Mouse (Mus musculus) 3134 (cell line): ENCODE data around the gene BC051019.

Experiments used
- DNase-seq: peaks from one replicate; pipeline ENCODE4 v3.0.0-alpha.2; 2011; ENCODE audit warnings: low spot score; ENCODE audit not compliant: insufficient read length; ENCODE audit errors: extremely low read depth

BC051019 gene

DNA sequence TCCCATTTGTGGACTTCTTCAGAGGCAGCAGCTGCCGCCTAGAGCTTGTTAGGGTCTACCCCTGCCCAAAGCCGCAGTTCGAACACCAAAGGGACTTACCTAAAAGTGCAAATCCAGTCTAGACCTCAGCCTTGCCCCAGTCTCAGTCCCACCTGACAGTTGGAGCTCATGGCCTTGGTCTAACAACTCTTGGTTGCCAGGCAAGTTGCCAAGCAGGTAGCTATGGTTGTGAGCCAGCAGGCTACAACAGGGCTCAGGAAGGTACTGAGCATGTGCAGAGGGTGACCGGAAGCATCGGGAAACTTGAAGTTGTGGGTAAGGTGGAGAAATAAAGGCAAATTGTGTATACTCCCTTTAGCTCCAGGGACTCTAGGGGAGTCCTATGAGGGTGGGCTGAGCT, at the start of gene BC051019:
TSS of gene BC051019 (minus strand) at position 154 of the 400 bp plus-strand sequence.
- DNase-seq, result no peak

GRCm38 (mm10) chr7:109772251-109772650, 48.6 kb upstream of the BC051019 start:
- no peak for DNase-seq

- no peak for DNase-seq
Measured at GRCm38 (mm10) chr7:109768699-109769383, 45.2 kb upstream of the BC051019 start.

DNA sequence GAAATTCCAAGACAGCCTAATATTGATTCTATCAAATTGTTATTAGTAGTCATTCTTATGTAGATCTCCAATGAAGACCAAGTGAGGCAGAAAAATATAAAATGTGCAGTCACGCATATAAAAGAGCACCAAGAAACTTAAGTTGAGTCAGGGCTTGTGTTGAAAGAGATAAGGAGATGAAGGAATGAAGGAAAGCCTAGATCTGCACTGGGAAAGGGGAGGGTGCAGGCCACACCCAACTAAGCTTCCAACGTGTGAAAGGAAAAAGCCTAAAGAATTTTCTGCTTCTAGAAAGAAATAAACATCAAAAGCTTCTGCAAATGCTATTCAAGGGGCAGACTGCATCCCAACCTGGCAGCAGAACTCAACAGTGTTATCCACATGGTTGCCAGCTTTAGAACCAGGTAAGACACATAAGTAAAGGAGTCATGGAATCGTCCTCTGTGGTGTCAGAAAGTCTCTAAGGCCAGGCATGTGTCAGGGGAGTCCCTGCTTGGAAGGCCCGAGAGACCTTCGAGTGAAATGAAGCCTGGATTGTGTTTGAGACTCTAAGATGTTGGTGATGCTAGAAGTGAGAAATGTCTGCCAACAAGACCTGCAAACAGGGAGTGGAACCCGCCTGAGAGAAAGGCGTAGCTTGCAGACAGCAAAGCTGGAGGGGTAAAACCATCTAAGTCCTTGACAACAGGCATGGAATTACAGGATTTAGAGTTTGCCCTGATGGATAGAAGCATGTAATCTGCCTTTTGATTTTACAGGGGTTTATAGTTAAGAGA, 44.1 kb upstream of the BC051019 start:
- DNase-seq, result no peak

- no peak for DNase-seq
Measured at GRCm38 (mm10) chr7:109764009-109764408, 40.4 kb upstream of the BC051019 start.

GRCm38 (mm10) chr7:109756291-109756690, 32.6 kb upstream of the BC051019 start:
- no peak for DNase-seq

GRCm38 (mm10) chr7:109754034-109754433, 30.4 kb upstream of the BC051019 start:
- no peak for DNase-seq

- DNase-seq, result peak; percentile 85
Measured at GRCm38 (mm10) chr7:109752008-109752925, 28.6 kb upstream of the BC051019 start, which contains the start of gene Tmem9b. TSS of gene Tmem9b (minus strand) at chr7:109752875.

GRCm38 (mm10) chr7:109751427-109752007, 27.9 kb upstream of the BC051019 start:
- DNase-seq, result no peak

GRCm38 (mm10) chr7:109747747-109748146, 24.1 kb upstream of the BC051019 start:
- no peak for DNase-seq

GRCm38 (mm10) chr7:109741703-109742102, 18.1 kb upstream of the BC051019 start:
- DNase-seq, result no peak

DNA sequence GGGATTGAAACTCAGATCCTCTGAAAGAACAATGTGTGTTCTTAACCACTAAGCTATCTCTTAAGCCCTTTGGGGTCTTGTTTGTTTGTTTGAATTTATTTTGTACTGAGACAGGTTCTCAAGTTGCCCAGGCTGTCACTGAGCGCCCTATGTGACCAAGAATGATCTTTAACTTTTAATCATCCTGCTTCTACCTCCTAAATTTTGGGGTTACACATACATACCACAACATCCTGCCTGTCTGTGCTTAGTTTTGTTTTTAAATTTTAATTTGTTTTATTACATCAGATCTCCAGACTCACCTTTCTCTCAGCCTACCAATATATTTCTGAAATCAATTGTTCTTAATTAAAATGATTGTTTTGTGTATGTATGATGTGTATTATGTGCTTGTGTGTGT, 17.4 kb upstream of the BC051019 start:
- no peak for DNase-seq

- DNase-seq, result no peak
Measured at GRCm38 (mm10) chr7:109739822-109740370, 16.2 kb upstream of the BC051019 start.

- no peak for DNase-seq
Measured at GRCm38 (mm10) chr7:109734806-109735205, 11.2 kb upstream of the BC051019 start.

GRCm38 (mm10) chr7:109731626-109732025, 8.0 kb upstream of the BC051019 start, which contains the start of gene Ascl3:
TSS of gene Ascl3 (minus strand) at chr7:109731726.
- no peak for DNase-seq

DNA sequence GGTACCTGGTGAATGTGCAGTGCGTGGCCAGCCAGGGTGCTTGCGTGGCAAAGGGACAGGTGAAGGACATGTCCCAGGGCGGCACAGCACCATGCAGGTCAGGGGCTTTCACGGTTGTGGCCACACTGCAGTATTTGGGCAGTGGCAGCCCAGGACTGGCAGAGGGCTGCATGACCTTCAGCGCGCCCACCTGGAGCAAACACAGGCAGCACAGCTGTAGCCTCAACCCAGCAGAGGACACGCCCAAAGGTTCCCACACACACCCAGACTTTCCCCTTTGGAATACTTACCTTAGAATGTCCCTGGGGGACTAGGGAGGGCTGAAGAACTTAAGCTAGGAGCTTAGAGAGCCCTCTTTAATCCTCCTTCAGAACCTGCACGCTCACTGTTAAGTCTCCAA, 536 bp downstream of the BC051019 start:
- DNase-seq, result no peak

GRCm38 (mm10) chr7:109722618-109723017, 1.0 kb downstream of the BC051019 start:
- no peak for DNase-seq

DNA sequence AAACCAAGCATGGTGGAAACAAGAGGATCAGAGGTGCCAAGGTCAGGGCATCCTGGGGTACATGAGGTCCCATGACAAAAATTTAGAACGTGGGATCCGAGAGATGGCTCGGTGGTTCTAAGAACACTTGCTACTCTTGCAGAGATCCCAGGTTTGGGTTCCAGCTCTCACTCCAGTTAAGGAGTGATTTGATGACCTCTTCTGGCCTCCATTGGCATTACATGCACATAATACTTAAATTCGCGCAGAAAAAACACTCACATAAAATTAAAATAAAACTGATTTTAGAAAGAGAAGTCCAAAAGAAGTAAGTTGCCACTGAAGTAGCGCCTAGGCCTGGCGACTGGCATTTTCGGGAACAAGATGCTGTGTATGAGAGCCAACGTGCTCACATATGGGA, 4.4 kb downstream of the BC051019 start:
- DNase-seq, result no peak

GRCm38 (mm10) chr7:109713434-109713982, 10.1 kb downstream of the BC051019 start:
- no peak for DNase-seq

GRCm38 (mm10) chr7:109712198-109712597, 11.5 kb downstream of the BC051019 start:
- DNase-seq, result no peak
